Mouse (Mus musculus): ENCODE measurements at regions not wholly inside any gene's neighbourhood (a gene's known extent, or its start where the extent isn't known, plus 50 kb on each side); places are given as distances from the start of the nearest gene placed in this dataset.

GRCm38 (mm10) chr8:126661511-126662142 is 67.8 kb upstream of the Irf2bp2 start:
- Histone ChIP-seq H3K9ac (replicated peaks) (peak overlapping the region; percentile 43), H3K36me3 (no peaks in the 10 kb centered on the region), H3K27ac (peak overlapping the region; percentile 91), H3K4me3 (replicated peaks) (no peak overlapping the region), H3K9me3 (no peaks in the 10 kb centered on the region), H3K4me1 (replicated peaks) (peaks cover 74% of the 10 kb centered on the region), H3K4me2 (replicated peaks) (0 out of 2 replicates have a peak overlapping the region, but pooled peaks have one; percentile 28), H3K27me3 (no peaks in the 10 kb centered on the region)
- 25% methylated on average over 14 of the region's 14 CpGs for whole genome bisulfite sequencing
- peak; percentile 18 for ATAC-seq

- H3K9ac ChIP-seq (replicated peaks): peak overlapping the region; percentile 43
- no peaks in the 10 kb centered on the region for H3K27me3 ChIP-seq
These were observed 67.0 kb upstream of the Irf2bp2 start for GRCm38 (mm10) chr8:126660658-126661316.

GRCm38 (mm10) chr8:126659691-126660657 is 66.2 kb upstream of the Irf2bp2 start:
- 49% methylated on average over 12 of the region's 12 CpGs for WGBS
- no peak for ATAC-seq
- H3K27me3 ChIP-seq: no peaks in the 10 kb centered on the region
- H3K27ac ChIP-seq: peak overlapping the region; percentile 91
- H3K9ac ChIP-seq (replicated peaks): peak overlapping the region; percentile 43; the same call in 1 of the 2 replicates
- no peaks in the 10 kb centered on the region for H3K9me3 ChIP-seq
- H3K4me3 ChIP-seq (replicated peaks): no peak overlapping the region
- H3K4me2 ChIP-seq (replicated peaks): peak overlapping the region; percentile 28; the same call in 1 of the 2 replicates
- H3K36me3 ChIP-seq: no peaks in the 10 kb centered on the region
- H3K4me1 ChIP-seq (replicated peaks): peaks cover 64% of the 10 kb centered on the region

More at GRCm38 (mm10) chr8:126660658-126661316, 67.0 kb upstream of the Irf2bp2 start:
- peak overlapping the region; percentile 91 for H3K27ac ChIP-seq
- H3K4me2 ChIP-seq (replicated peaks): peak overlapping the region; percentile 28
- no peaks in the 10 kb centered on the region for H3K36me3 ChIP-seq
- no peak overlapping the region for H3K4me3 ChIP-seq (replicated peaks)
- WGBS: 27% methylated on average over 12 of the region's 12 CpGs
- H3K9me3 ChIP-seq: no peaks in the 10 kb centered on the region
- peak; percentile 52 for ATAC-seq
- H3K4me1 ChIP-seq (replicated peaks): peaks cover 66% of the 10 kb centered on the region

- WGBS: 60% methylated on average over 6 of the region's 6 CpGs
- Histone ChIP-seq H3K4me1 (replicated peaks) (peaks cover 48% of the 10 kb centered on the region), H3K27me3 (no peaks in the 10 kb centered on the region), H3K4me3 (replicated peaks) (no peak overlapping the region), H3K9ac (replicated peaks) (no peak overlapping the region), H3K27ac (no peak overlapping the region), H3K9me3 (no peaks in the 10 kb centered on the region), H3K36me3 (no peaks in the 10 kb centered on the region), H3K4me2 (replicated peaks) (no peak overlapping the region)
- ATAC-seq: no peak
These were observed 63.8 kb upstream of the Irf2bp2 start for GRCm38 (mm10) chr8:126657546-126657945.

GRCm38 (mm10) chr8:126656554-126657260 is 62.9 kb upstream of the Irf2bp2 start:
- H3K27me3 ChIP-seq: no peaks in the 10 kb centered on the region
- ATAC-seq: no peak
- no peaks in the 10 kb centered on the region for H3K9me3 ChIP-seq
- H3K4me1 ChIP-seq (replicated peaks): peaks cover 39% of the 10 kb centered on the region
- 86% methylated on average over 10 of the region's 10 CpGs for WGBS
- H3K4me2 ChIP-seq (replicated peaks): no peak overlapping the region
- no peak overlapping the region for H3K4me3 ChIP-seq (replicated peaks)
- H3K9ac ChIP-seq (replicated peaks): no peak overlapping the region
- no peaks in the 10 kb centered on the region for H3K36me3 ChIP-seq
- no peak overlapping the region for H3K27ac ChIP-seq

- Histone ChIP-seq H3K4me1 (replicated peaks) (peaks cover 28% of the 10 kb centered on the region), H3K9me3 (no peaks in the 10 kb centered on the region), H3K4me2 (replicated peaks) (no peak overlapping the region), H3K27ac (no peak overlapping the region), H3K27me3 (no peaks in the 10 kb centered on the region), H3K4me3 (replicated peaks) (no peak overlapping the region), H3K9ac (replicated peaks) (no peak overlapping the region), H3K36me3 (no peaks in the 10 kb centered on the region)
- no peak for ATAC-seq
- WGBS: 61% methylated on average over 2 of the region's 2 CpGs
These were observed 61.8 kb upstream of the Irf2bp2 start for GRCm38 (mm10) chr8:126655565-126655964.

- H3K27me3 ChIP-seq: no peaks in the 10 kb centered on the region
- H3K36me3 ChIP-seq: no peaks in the 10 kb centered on the region
- 0 out of 2 replicates have a peak overlapping the region, but pooled peaks have one; percentile 7 for H3K9ac ChIP-seq (replicated peaks)
- 0 out of 2 replicates have a peak, but pooled peaks have one; percentile 40 for ATAC-seq
- no peak overlapping the region for H3K4me3 ChIP-seq (replicated peaks)
- no peak overlapping the region for H3K4me2 ChIP-seq (replicated peaks)
- H3K9me3 ChIP-seq: no peaks in the 10 kb centered on the region
- peak overlapping the region; percentile 69 for H3K27ac ChIP-seq
- H3K4me1 ChIP-seq (replicated peaks): peaks cover 16% of the 10 kb centered on the region
- WGBS: 67% methylated on average over 7 of the region's 7 CpGs
These were observed 60.6 kb upstream of the Irf2bp2 start for GRCm38 (mm10) chr8:126654353-126654752.

GRCm38 (mm10) chr8:126652151-126652550 is 58.4 kb upstream of the Irf2bp2 start:
- 91% methylated on average over 5 of the region's 5 CpGs for WGBS

GRCm38 (mm10) chr8:126650945-126651344 is 57.2 kb upstream of the Irf2bp2 start:
- Histone ChIP-seq H3K9me3 (no peaks in the 10 kb centered on the region), H3K4me3 (replicated peaks) (no peak overlapping the region), H3K36me3 (no peaks in the 10 kb centered on the region), H3K9ac (replicated peaks) (no peak overlapping the region), H3K27ac (no peak overlapping the region), H3K4me2 (replicated peaks) (no peak overlapping the region), H3K27me3 (no peaks in the 10 kb centered on the region), H3K4me1 (replicated peaks) (peaks cover 14% of the 10 kb centered on the region)
- no peak for ATAC-seq
- 94% methylated on average over 8 of the region's 8 CpGs for WGBS

More at GRCm38 (mm10) chr8:126652151-126652550, 58.4 kb upstream of the Irf2bp2 start:
- no peaks in the 10 kb centered on the region for H3K9me3 ChIP-seq
- H3K36me3 ChIP-seq: no peaks in the 10 kb centered on the region
- no peak overlapping the region for H3K27ac ChIP-seq
- no peak overlapping the region for H3K4me3 ChIP-seq (replicated peaks)
- H3K9ac ChIP-seq (replicated peaks): no peak overlapping the region
- no peak for ATAC-seq
- peaks cover 14% of the 10 kb centered on the region for H3K4me1 ChIP-seq (replicated peaks)
- no peak overlapping the region for H3K4me2 ChIP-seq (replicated peaks)
- no peaks in the 10 kb centered on the region for H3K27me3 ChIP-seq

- 86% methylated on average over 1 of the region's 1 CpGs for WGBS
- no peak overlapping the region for H3K9ac ChIP-seq (replicated peaks)
- no peak overlapping the region for H3K27ac ChIP-seq
- no peaks in the 10 kb centered on the region for H3K27me3 ChIP-seq
- H3K36me3 ChIP-seq: no peaks in the 10 kb centered on the region
- no peak overlapping the region for H3K4me2 ChIP-seq (replicated peaks)
- no peak for ATAC-seq
- H3K4me1 ChIP-seq (replicated peaks): peaks cover 1% of the 10 kb centered on the region
- H3K9me3 ChIP-seq: no peaks in the 10 kb centered on the region
- no peak overlapping the region for H3K4me3 ChIP-seq (replicated peaks)
These were observed 55.5 kb upstream of the Irf2bp2 start for GRCm38 (mm10) chr8:126649305-126649704.

GRCm38 (mm10) chr8:126647350-126647749 is 53.6 kb upstream of the Irf2bp2 start:
- 50% methylated on average over 1 of the region's 1 CpGs for WGBS

More at GRCm38 (mm10) chr8:126647350-126647749, 53.6 kb upstream of the Irf2bp2 start:
- no peak overlapping the region for H3K9ac ChIP-seq (replicated peaks)
- H3K9me3 ChIP-seq: no peaks in the 10 kb centered on the region
- no peaks in the 10 kb centered on the region for H3K4me1 ChIP-seq (replicated peaks)
- no peaks in the 10 kb centered on the region for H3K27me3 ChIP-seq
- H3K36me3 ChIP-seq: no peaks in the 10 kb centered on the region
- H3K27ac ChIP-seq: no peak overlapping the region
- no peak overlapping the region for H3K4me3 ChIP-seq (replicated peaks)
- H3K4me2 ChIP-seq (replicated peaks): no peak overlapping the region
- no peak for ATAC-seq

Data from midbrain, embryonic 13.5 days (tissue).